Mouse (Mus musculus): ENCODE data around the gene Rab27a. TPM values are rescaled to one million over a fixed set of nuclear protein-coding genes. Genes with fewer than 3 reads are reported as not detected.

The Rab27a gene
- polyA plus RNA-seq (2015; fragmentation: Nextera tagmentation; extraction: Ambion mirVana): 11.1 and 13.2 TPM in 2 replicates

DNA sequence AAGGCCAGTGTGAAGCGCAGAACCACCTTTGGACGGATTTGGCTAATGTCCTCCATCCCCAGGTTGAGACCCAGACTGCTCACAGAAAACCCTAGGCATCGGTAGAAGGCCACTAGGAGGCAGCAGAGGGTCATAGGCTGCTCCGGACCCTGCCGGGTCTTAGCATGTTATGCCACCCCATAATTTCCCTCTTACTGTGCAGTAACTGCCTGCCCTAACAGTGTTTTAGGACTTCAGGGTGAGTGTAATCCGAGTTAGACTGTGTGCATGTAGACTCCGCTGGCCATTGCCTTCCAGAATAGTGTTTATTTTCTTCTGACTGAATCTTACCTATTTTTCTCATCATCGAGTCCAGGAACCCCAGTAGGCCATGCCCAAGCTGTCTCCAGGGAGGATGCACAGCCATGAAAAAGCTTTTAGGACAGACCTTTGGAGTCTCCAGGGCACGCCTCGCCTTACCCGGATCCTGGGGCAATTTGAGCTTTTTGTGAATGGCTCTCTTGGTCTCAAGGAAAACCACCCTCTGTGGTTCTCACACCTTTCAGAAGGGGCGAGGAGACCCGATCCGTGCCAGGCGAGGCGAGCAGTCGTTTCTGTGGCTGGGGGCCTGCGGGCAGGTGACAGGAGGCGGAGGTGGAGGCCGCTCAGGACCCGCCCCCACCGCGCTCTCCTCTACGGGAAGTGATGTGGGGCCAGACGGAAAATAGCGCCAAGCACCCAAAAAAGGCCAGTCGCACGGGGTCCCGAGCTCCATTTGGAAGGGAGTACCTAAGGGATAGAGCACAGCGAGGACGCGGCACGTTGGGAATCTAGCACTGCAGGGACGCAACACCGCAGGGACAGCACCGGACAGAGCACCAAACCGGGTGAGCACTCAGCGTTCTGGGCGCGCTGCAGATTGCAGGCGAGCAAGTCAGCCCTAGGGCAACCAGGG, at the start of gene Rab27a:
Rab27a (plus strand) TSS at position 709 of the 934 bp plus-strand sequence.
- ATAC-seq (ENCODE audit: low read depth): peak; percentile 77
- peak within 1 kb of the TSS; percentile 93 for H3K4me2 ChIP-seq (ENCODE audit: low read depth, low read length)
- peak within 1 kb of the TSS; percentile 39 for H3K27ac ChIP-seq (ENCODE audit: low read length)
- H3K4me3 ChIP-seq (ENCODE audit: low read length): peak within 1 kb of the TSS; percentile 61
- WGBS: under 1% methylated on average over 41 of the region's 41 CpGs
- H3K9me3 ChIP-seq (ENCODE audit: control insufficient read depth, low read length): no peaks in the 10 kb centered on the region
- no peaks in the 10 kb centered on the region for H3K36me3 ChIP-seq (ENCODE audit: control insufficient read depth, insufficient read depth, low read length)
- peaks cover 19% of the 10 kb centered on the region for H3K4me1 ChIP-seq (replicated peaks; ENCODE audit: control insufficient read depth, insufficient read depth, low read length)
- H3K9ac ChIP-seq (ENCODE audit: low read length): peak within 1 kb of the TSS; percentile 74
- H3K27me3 ChIP-seq (ENCODE audit: control insufficient read depth, insufficient read depth, low read depth, low read length): no peaks in the 10 kb centered on the region

DNA sequence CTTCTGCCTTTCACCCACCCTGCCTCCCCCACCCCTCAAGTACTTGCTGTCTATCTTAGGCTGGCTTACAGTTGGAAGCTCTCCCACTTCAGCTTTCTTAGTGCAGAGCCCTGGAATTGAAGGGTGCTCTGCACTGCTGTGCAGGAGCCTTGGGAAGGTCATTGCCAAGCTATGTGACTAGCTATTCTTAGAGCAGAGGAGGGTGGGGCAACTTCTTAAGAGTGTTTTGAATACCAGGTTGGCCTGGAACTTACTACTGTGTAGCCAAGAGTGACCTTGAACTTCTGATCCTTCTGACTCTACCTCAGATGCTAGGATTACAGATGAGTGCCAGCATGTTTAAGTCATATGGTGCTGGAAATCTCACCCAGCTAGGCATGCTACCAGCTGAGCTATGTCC, 48.5 kb upstream of the Rab27a start:
- no peaks in the 10 kb centered on the region for H3K36me3 ChIP-seq (ENCODE audit: control insufficient read depth, insufficient read depth, low read length)
- H3K4me2 ChIP-seq (ENCODE audit: low read depth, low read length): no peak overlapping the region
- H3K27ac ChIP-seq (ENCODE audit: low read length): no peak overlapping the region
- ATAC-seq (ENCODE audit: low read depth): no peak
- no peak overlapping the region for H3K4me3 ChIP-seq (ENCODE audit: low read length)
- H3K9ac ChIP-seq (ENCODE audit: low read length): no peak overlapping the region
- no peaks in the 10 kb centered on the region for H3K9me3 ChIP-seq (ENCODE audit: control insufficient read depth, low read length)
- no peaks in the 10 kb centered on the region for H3K27me3 ChIP-seq (ENCODE audit: control insufficient read depth, insufficient read depth, low read depth, low read length)
- H3K4me1 ChIP-seq (replicated peaks; ENCODE audit: control insufficient read depth, insufficient read depth, low read length): no peaks in the 10 kb centered on the region

DNA sequence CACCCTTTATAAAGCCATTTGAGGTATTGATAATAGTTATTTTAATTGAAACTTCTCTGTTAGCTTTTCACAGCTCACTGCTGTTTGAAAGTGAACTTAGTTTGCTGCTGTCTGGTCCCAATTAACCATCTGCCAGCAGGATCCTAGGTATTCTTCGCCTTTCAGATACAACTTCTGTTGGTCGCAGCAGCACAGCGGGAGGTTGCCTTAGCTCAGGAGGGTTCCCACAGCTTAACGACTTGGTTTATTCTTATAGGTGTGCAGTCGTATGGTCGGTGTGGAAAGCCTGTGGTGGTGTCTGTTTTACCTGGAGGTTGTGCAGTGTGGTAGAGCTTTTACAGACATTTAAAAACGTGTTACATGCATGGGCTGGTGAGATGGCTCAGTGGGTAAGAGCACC, 47.8 kb upstream of the Rab27a start:
- Histone ChIP-seq H3K9me3 (ENCODE audit: control insufficient read depth, low read length) (no peaks in the 10 kb centered on the region), H3K36me3 (ENCODE audit: control insufficient read depth, insufficient read depth, low read length) (no peaks in the 10 kb centered on the region), H3K4me3 (ENCODE audit: low read length) (no peak overlapping the region), H3K9ac (ENCODE audit: low read length) (no peak overlapping the region), H3K27ac (ENCODE audit: low read length) (no peak overlapping the region), H3K4me2 (ENCODE audit: low read depth, low read length) (no peak overlapping the region), H3K27me3 (ENCODE audit: control insufficient read depth, insufficient read depth, low read depth, low read length) (no peaks in the 10 kb centered on the region), H3K4me1 (replicated peaks; ENCODE audit: control insufficient read depth, insufficient read depth, low read length) (no peaks in the 10 kb centered on the region)
- WGBS: 59% methylated on average over 7 of the region's 7 CpGs
- ATAC-seq (ENCODE audit: low read depth): no peak

DNA sequence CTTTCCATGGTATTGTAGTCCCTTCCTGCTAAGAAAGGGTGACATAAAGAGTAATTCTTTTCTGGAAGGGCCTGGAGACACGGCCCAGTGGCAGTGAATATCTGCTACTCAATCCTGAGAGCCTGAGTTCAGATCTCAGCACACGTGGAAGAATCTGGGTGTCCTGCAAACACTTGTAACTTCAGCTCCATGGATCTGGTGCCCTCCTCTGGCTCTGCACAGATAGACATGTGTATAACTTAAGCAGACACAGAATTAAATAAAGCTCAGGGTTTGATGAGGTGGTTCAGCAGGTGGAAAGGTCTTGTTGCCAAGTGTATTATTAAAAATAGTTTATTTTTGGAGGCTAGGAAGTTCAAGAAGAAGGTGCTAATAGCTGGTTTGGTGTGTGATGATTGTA, 44.2 kb upstream of the Rab27a start:
- no peak for ATAC-seq (ENCODE audit: low read depth)
- Histone ChIP-seq H3K36me3 (ENCODE audit: control insufficient read depth, insufficient read depth, low read length) (no peaks in the 10 kb centered on the region), H3K27me3 (ENCODE audit: control insufficient read depth, insufficient read depth, low read depth, low read length) (no peaks in the 10 kb centered on the region), H3K9ac (ENCODE audit: low read length) (no peak overlapping the region), H3K27ac (ENCODE audit: low read length) (no peak overlapping the region), H3K4me2 (ENCODE audit: low read depth, low read length) (no peak overlapping the region), H3K4me1 (replicated peaks; ENCODE audit: control insufficient read depth, insufficient read depth, low read length) (no peaks in the 10 kb centered on the region), H3K9me3 (ENCODE audit: control insufficient read depth, low read length) (no peaks in the 10 kb centered on the region), H3K4me3 (ENCODE audit: low read length) (no peak overlapping the region)
- 59% methylated on average over 2 of the region's 2 CpGs for WGBS

DNA sequence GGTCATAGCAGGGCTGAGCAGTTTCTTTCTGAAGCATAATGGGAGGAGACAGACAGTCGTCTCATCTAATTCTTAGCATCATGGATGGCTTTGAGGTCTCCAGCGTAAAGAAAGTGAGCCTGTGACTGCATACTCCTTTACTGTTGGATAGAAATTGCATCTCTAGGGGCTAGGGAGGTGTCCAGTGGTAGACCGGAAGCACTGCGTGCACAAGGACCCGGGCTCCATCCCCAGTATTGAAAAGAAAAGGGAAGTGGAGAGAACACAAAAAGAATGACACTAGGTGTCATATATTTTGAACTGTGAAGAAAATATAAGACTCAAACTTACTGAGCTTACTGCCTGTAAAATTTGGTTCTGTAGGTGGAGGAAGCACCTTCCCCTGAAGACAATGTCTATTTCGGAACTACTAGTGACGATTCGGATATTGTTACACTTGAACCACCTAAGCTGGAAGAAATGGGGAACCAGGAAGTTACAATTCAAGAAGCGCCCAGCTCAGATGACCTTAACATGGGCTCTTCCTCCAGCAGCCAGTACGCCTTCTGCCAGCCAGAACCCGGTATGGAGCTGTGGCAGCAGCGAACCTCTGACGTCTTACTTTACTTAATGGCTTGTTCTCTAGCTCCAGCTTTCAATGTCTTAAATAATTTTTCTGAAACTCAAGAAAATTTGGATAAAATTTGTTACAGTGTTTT, 43.2 kb upstream of the Rab27a start:
- no peak overlapping the region for H3K9ac ChIP-seq (ENCODE audit: low read length)
- peaks cover 6% of the 10 kb centered on the region; the same call in 1 of the 2 replicates for H3K36me3 ChIP-seq (ENCODE audit: control insufficient read depth, insufficient read depth, low read length)
- no peaks in the 10 kb centered on the region for H3K9me3 ChIP-seq (ENCODE audit: control insufficient read depth, low read length)
- 86% methylated on average over 13 of the region's 13 CpGs for WGBS
- no peak overlapping the region for H3K4me3 ChIP-seq (ENCODE audit: low read length)
- no peak overlapping the region for H3K4me2 ChIP-seq (ENCODE audit: low read depth, low read length)
- no peaks in the 10 kb centered on the region for H3K4me1 ChIP-seq (replicated peaks; ENCODE audit: control insufficient read depth, insufficient read depth, low read length)
- no peak overlapping the region for H3K27ac ChIP-seq (ENCODE audit: low read length)
- no peak for ATAC-seq (ENCODE audit: low read depth)
- no peaks in the 10 kb centered on the region for H3K27me3 ChIP-seq (ENCODE audit: control insufficient read depth, insufficient read depth, low read depth, low read length)

DNA sequence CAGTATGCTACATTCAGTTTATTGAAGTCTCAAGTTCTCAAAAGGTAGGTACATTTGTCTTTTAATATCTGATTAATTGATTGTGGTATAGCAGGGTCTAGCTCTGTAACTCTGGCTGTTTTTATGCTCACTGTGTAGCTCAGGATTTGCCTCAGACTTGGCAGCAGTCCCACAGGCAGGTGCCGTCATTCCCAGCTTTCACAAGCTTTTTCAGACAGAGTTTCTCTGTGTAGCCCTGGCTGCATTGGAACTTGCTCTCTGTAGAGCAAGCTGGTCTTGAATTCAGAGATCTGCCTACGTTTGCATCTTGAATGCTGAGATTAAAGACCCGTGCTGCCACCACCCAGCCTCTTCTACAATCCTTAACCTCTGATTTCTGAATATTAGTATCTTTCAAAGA, 42.5 kb upstream of the Rab27a start:
- no peak for ATAC-seq (ENCODE audit: low read depth)
- Histone ChIP-seq H3K27ac (ENCODE audit: low read length) (no peak overlapping the region), H3K9ac (ENCODE audit: low read length) (no peak overlapping the region), H3K4me2 (ENCODE audit: low read depth, low read length) (no peak overlapping the region), H3K4me1 (replicated peaks; ENCODE audit: control insufficient read depth, insufficient read depth, low read length) (no peaks in the 10 kb centered on the region), H3K27me3 (ENCODE audit: control insufficient read depth, insufficient read depth, low read depth, low read length) (no peaks in the 10 kb centered on the region), H3K4me3 (ENCODE audit: low read length) (no peak overlapping the region), H3K36me3 (ENCODE audit: control insufficient read depth, insufficient read depth, low read length) (peaks cover 9% of the 10 kb centered on the region; the same call in 1 of the 2 replicates), H3K9me3 (ENCODE audit: control insufficient read depth, low read length) (no peaks in the 10 kb centered on the region)
- WGBS: 56% methylated on average over 3 of the region's 3 CpGs

- no peak overlapping the region for H3K9ac ChIP-seq (ENCODE audit: low read length)
- no peaks in the 10 kb centered on the region for H3K27me3 ChIP-seq (ENCODE audit: control insufficient read depth, insufficient read depth, low read depth, low read length)
- H3K4me2 ChIP-seq (ENCODE audit: low read depth, low read length): no peak overlapping the region
- no peak for ATAC-seq (ENCODE audit: low read depth)
- no peak overlapping the region for H3K4me3 ChIP-seq (ENCODE audit: low read length)
- WGBS: 73% methylated on average over 8 of the region's 8 CpGs
- no peak overlapping the region for H3K27ac ChIP-seq (ENCODE audit: low read length)
- no peaks in the 10 kb centered on the region for H3K9me3 ChIP-seq (ENCODE audit: control insufficient read depth, low read length)
- H3K4me1 ChIP-seq (replicated peaks; ENCODE audit: control insufficient read depth, insufficient read depth, low read length): no peaks in the 10 kb centered on the region
- H3K36me3 ChIP-seq (ENCODE audit: control insufficient read depth, insufficient read depth, low read length): peaks cover 9% of the 10 kb centered on the region; the same call in 1 of the 2 replicates
These were observed 40.6 kb upstream of the Rab27a start for GRCm38 (mm10) chr9:73004076-73004475.

DNA sequence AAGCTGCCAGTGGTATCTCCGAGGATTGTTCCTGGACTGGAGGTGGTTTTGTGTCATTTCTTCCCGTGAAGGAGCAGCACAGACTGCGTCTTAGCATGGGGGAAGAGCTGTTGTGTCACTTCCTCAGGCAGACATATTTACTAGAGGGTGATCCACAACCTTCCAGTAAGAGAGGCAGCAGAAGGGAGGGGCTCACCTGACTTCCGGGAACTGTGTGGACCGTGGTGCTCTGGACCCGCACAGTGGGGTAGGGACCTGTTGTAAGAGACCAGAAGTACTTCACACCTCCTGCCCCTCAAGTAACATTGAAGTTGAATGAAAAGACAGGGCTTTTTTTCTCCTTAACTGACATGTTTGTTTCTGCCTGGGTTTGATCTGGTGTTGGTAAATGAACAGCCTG, 39.5 kb upstream of the Rab27a start:
- Histone ChIP-seq H3K4me1 (replicated peaks; ENCODE audit: control insufficient read depth, insufficient read depth, low read length) (no peaks in the 10 kb centered on the region), H3K27me3 (ENCODE audit: control insufficient read depth, insufficient read depth, low read depth, low read length) (no peaks in the 10 kb centered on the region), H3K36me3 (ENCODE audit: control insufficient read depth, insufficient read depth, low read length) (peaks cover 9% of the 10 kb centered on the region; the same call in 1 of the 2 replicates), H3K4me3 (ENCODE audit: low read length) (no peak overlapping the region), H3K9me3 (ENCODE audit: control insufficient read depth, low read length) (no peaks in the 10 kb centered on the region), H3K4me2 (ENCODE audit: low read depth, low read length) (no peak overlapping the region), H3K27ac (ENCODE audit: low read length) (no peak overlapping the region), H3K9ac (ENCODE audit: low read length) (no peak overlapping the region)
- WGBS: 80% methylated on average over 6 of the region's 6 CpGs
- no peak for ATAC-seq (ENCODE audit: low read depth)

- H3K4me1 ChIP-seq (replicated peaks; ENCODE audit: control insufficient read depth, insufficient read depth, low read length): no peaks in the 10 kb centered on the region
- no peak overlapping the region for H3K27ac ChIP-seq (ENCODE audit: low read length)
- H3K9ac ChIP-seq (ENCODE audit: low read length): no peak overlapping the region
- peaks cover 13% of the 10 kb centered on the region; the same call in 1 of the 2 replicates for H3K36me3 ChIP-seq (ENCODE audit: control insufficient read depth, insufficient read depth, low read length)
- H3K9me3 ChIP-seq (ENCODE audit: control insufficient read depth, low read length): no peaks in the 10 kb centered on the region
- WGBS: 88% methylated on average over 3 of the region's 3 CpGs
- H3K4me3 ChIP-seq (ENCODE audit: low read length): no peak overlapping the region
- ATAC-seq (ENCODE audit: low read depth): no peak
- H3K27me3 ChIP-seq (ENCODE audit: control insufficient read depth, insufficient read depth, low read depth, low read length): no peaks in the 10 kb centered on the region
- H3K4me2 ChIP-seq (ENCODE audit: low read depth, low read length): no peak overlapping the region
These were observed 38.5 kb upstream of the Rab27a start for GRCm38 (mm10) chr9:73006175-73006574.

Measured in lung, embryonic 16.5 days (tissue).